Mouse (Mus musculus) cerebellum, adult 2 months (tissue): ENCODE results near the gene Steap3.

Source experiments
- CTCF ChIP-seq: fragments of 200-500 bp; IDR thresholded peaks from 2 replicates; pipeline ENCODE4 v1.5.1; 2011; ENCODE audit warnings: low read depth, mild to moderate bottlenecking, control low read depth, low read length, moderate library complexity, borderline replicate concordance; ENCODE audit not compliant: insufficient read depth
- POLR2A ChIP-seq: fragments of 200-500 bp; IDR thresholded peaks from 2 replicates; pipeline ENCODE4 v1.6.1; 2011; ENCODE audit warnings: low read length, control low read depth, borderline replicate concordance; ENCODE audit not compliant: insufficient read depth

DNA sequence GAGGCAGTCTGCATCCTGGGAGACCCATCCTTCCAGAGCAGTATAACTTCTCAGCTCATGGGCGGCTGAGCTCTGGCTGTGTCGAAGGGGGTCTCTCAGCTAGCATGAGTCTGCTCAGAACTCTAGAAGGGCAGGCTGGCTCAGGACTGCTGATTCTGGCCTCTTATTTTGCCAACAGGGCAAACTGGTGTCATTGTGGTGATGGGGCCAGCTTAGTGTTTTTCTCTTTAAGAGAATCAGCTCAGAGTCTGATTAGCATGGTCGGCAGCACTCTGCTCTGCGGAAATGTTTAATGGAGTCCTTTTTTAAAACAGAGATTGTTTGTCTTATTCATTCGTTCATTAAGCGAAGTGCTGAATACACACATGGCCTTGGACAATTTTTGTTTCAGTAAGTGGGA is 83.3 kb downstream of the Steap3 start:
- TF ChIP-seq POLR2A (no peak), CTCF (no peak)
